Mouse (Mus musculus) 3T3-L1 (cell line): ENCODE results near the gene Pde10a.

Experiments used
- DNase-seq: peaks from one replicate; pipeline ENCODE4 v3.0.0-alpha.2; 2015; ENCODE audit warnings: low read depth, low spot score

The Pde10a gene

GRCm38 (mm10) chr17:8749426-8749825 is 224.3 kb downstream of the Pde10a start:
- DNase-seq, result no peak

GRCm38 (mm10) chr17:8757576-8757975 is 232.4 kb downstream of the Pde10a start:
- peak; percentile 76 for DNase-seq

GRCm38 (mm10) chr17:8763248-8763647 is 238.1 kb downstream of the Pde10a start:
- peak; percentile 51 for DNase-seq

GRCm38 (mm10) chr17:8765987-8766576 is 240.9 kb downstream of the Pde10a start:
- no peak for DNase-seq

GRCm38 (mm10) chr17:8769155-8769554 is 244.0 kb downstream of the Pde10a start:
- DNase-seq, result no peak

- peak; percentile 31 for DNase-seq
Measured at GRCm38 (mm10) chr17:8773391-8773790, 248.2 kb downstream of the Pde10a start.

GRCm38 (mm10) chr17:8774301-8774700 is 249.1 kb downstream of the Pde10a start:
- no peak for DNase-seq

- no peak for DNase-seq
Measured at GRCm38 (mm10) chr17:8775571-8776161, 250.5 kb downstream of the Pde10a start.

- peak; percentile 17 for DNase-seq
Measured at GRCm38 (mm10) chr17:8777710-8778109, 252.5 kb downstream of the Pde10a start.

- DNase-seq, result no peak
Measured at GRCm38 (mm10) chr17:8778839-8779238, 253.7 kb downstream of the Pde10a start.

- DNase-seq, result peak; percentile 49
Measured at GRCm38 (mm10) chr17:8780484-8780883, 255.3 kb downstream of the Pde10a start.

- DNase-seq, result no peak
Measured at GRCm38 (mm10) chr17:8781040-8781439, 255.9 kb downstream of the Pde10a start.

- peak; percentile 79 for DNase-seq
Measured at GRCm38 (mm10) chr17:8781576-8781975, 256.4 kb downstream of the Pde10a start.

GRCm38 (mm10) chr17:8785908-8786307 is 260.7 kb downstream of the Pde10a start:
- no peak for DNase-seq

- no peak for DNase-seq
Measured at GRCm38 (mm10) chr17:8786484-8786883, 261.3 kb downstream of the Pde10a start.

GRCm38 (mm10) chr17:8787762-8788161 is 262.6 kb downstream of the Pde10a start:
- DNase-seq, result no peak

- no peak for DNase-seq
Measured at GRCm38 (mm10) chr17:8791561-8791960, 266.4 kb downstream of the Pde10a start.

- DNase-seq, result no peak
Measured at GRCm38 (mm10) chr17:8792611-8793010, 267.4 kb downstream of the Pde10a start.

GRCm38 (mm10) chr17:8797624-8798023 is 272.5 kb downstream of the Pde10a start:
- no peak for DNase-seq

- DNase-seq, result no peak
Measured at GRCm38 (mm10) chr17:8798531-8799295, 273.5 kb downstream of the Pde10a start.

- DNase-seq, result no peak
Measured at GRCm38 (mm10) chr17:8799296-8799731, 274.1 kb downstream of the Pde10a start.

- no peak for DNase-seq
Measured at GRCm38 (mm10) chr17:8799914-8800420, 274.8 kb downstream of the Pde10a start.
